Mouse (Mus musculus) stomach, embryonic 15.5 days (tissue): ENCODE results near the gene Tbc1d25. TPM values are rescaled to one million over a fixed set of nuclear protein-coding genes. Genes with fewer than 3 reads are reported as not detected.
A peak's percentile ranks its signal among the peaks of the same experiment; 100 is the strongest.

Source experiments
- ATAC-seq: fragments of 200-750 bp; cut with Nextera tagmentation; 2 replicates; pipeline ENCODE4 v1.8.0; 2017; ENCODE audit warnings: low read depth, moderate number of reproducible peaks, moderate TSS enrichment; ENCODE audit not compliant: insufficient read depth, low FRiP score
- H3K27ac ChIP-seq: fragments of 300-500 bp; sonication (generic); 2 replicates; pipeline ENCODE4 v1.5.1; 2015; ENCODE audit warnings: mild to moderate bottlenecking, inconsistent platforms
- H3K27me3 ChIP-seq: fragments of 300-500 bp; sonication (generic); replicated peaks from 2 replicates; pipeline ENCODE4 v1.6.1; 2015; ENCODE audit warnings: inconsistent platforms
- H3K36me3 ChIP-seq: fragments of 300-500 bp; sonication (generic); 2 replicates; pipeline ENCODE4 v1.6.1; 2015; ENCODE audit warnings: inconsistent platforms
- H3K4me1 ChIP-seq: fragments of 300-500 bp; sonication (generic); 2 replicates; pipeline ENCODE4 v1.6.1; 2015; ENCODE audit warnings: inconsistent platforms
- H3K4me2 ChIP-seq: fragments of 300-500 bp; sonication (generic); 2 replicates; pipeline ENCODE4 v1.6.1; 2015; ENCODE audit warnings: mild to moderate bottlenecking, inconsistent platforms
- H3K4me3 ChIP-seq: fragments of 300-500 bp; sonication (generic); replicated peaks from 2 replicates; pipeline ENCODE4 v1.5.1; 2015; ENCODE audit warnings: inconsistent platforms
- H3K9ac ChIP-seq: fragments of 300-500 bp; sonication (generic); 2 replicates; pipeline ENCODE4 v1.6.1; 2015; ENCODE audit warnings: inconsistent platforms
- H3K9me3 ChIP-seq: fragments of 300-500 bp; sonication (generic); 2 replicates; pipeline ENCODE4 v1.6.1; 2016; ENCODE audit warnings: inconsistent platforms
- WGBS: fragments of 180-500 bp; shearing (Covaris S2); methylation state at CpG from one replicate; pipeline ENCODE4 v1.1.7; 2015; 5-methylcytosine and 5-hydroxymethylcytosine counted together
- polyA plus RNA-seq: library from polyadenylated mRNA; unstranded; fragments of >200 nt; fragmentation: Nextera tagmentation; extraction: Ambion mirVana; gene quantifications from 2 replicates; pipeline ENCODE4 v1.2.1, GENCODE M21; 2015

The Tbc1d25 gene
- polyA plus RNA-seq, 1 experiment from 2014 or later: 11.9 TPM

- Histone ChIP-seq H3K36me3 (no peaks in the 10 kb centered on the region), H3K27ac (peak within 1 kb of the TSS; percentile 59; the same call in 1 of the 2 replicates), H3K4me2 (peak within 1 kb of the TSS; percentile 59), H3K4me1 (no peaks in the 10 kb centered on the region), H3K9ac (peak within 1 kb of the TSS; percentile 29), H3K9me3 (no peaks in the 10 kb centered on the region), H3K27me3 (no peaks in the 10 kb centered on the region), H3K4me3 (peak within 1 kb of the TSS; percentile 53)
- 14% methylated on average over 43 of the region's 46 CpGs for WGBS
- ATAC-seq: peak; percentile 93
Measured at GRCm38 (mm10) chrX:8206015-8206693, 30.2 kb upstream of the Tbc1d25 start, which contains the start of gene Porcn. Porcn (minus strand) TSS chrX:8206525.

GRCm38 (mm10) chrX:8205551-8205950 is 29.6 kb upstream of the Tbc1d25 start:
- H3K36me3 ChIP-seq: no peaks in the 10 kb centered on the region
- no peaks in the 10 kb centered on the region for H3K27me3 ChIP-seq
- H3K9ac ChIP-seq: no peak overlapping the region
- ATAC-seq: no peak
- no peaks in the 10 kb centered on the region for H3K9me3 ChIP-seq
- no peaks in the 10 kb centered on the region for H3K4me1 ChIP-seq
- peak overlapping the region; percentile 53 for H3K4me3 ChIP-seq
- no peak overlapping the region for H3K27ac ChIP-seq
- WGBS: 36% methylated on average over 7 of the region's 7 CpGs
- H3K4me2 ChIP-seq: peak overlapping the region; percentile 59

- Histone ChIP-seq H3K4me1 (no peaks in the 10 kb centered on the region), H3K4me2 (no peak overlapping the region), H3K9me3 (no peaks in the 10 kb centered on the region), H3K27me3 (no peaks in the 10 kb centered on the region), H3K27ac (no peak overlapping the region), H3K36me3 (no peaks in the 10 kb centered on the region), H3K9ac (no peak overlapping the region), H3K4me3 (no peak overlapping the region)
- ATAC-seq: no peak
- 76% methylated on average over 4 of the region's 4 CpGs for WGBS
Measured at GRCm38 (mm10) chrX:8205088-8205487, 29.1 kb upstream of the Tbc1d25 start.

- Histone ChIP-seq H3K4me2 (no peak overlapping the region), H3K4me1 (no peaks in the 10 kb centered on the region), H3K27ac (no peak overlapping the region), H3K9me3 (no peaks in the 10 kb centered on the region), H3K9ac (no peak overlapping the region), H3K4me3 (no peak overlapping the region), H3K27me3 (no peaks in the 10 kb centered on the region), H3K36me3 (no peaks in the 10 kb centered on the region)
- 81% methylated on average over 10 of the region's 10 CpGs for WGBS
- no peak for ATAC-seq
Measured at GRCm38 (mm10) chrX:8204076-8204475, 28.1 kb upstream of the Tbc1d25 start.

GRCm38 (mm10) chrX:8203105-8203504 is 27.1 kb upstream of the Tbc1d25 start:
- Histone ChIP-seq H3K36me3 (no peaks in the 10 kb centered on the region), H3K27ac (no peak overlapping the region), H3K4me3 (no peak overlapping the region), H3K4me2 (no peak overlapping the region), H3K4me1 (no peaks in the 10 kb centered on the region), H3K27me3 (no peaks in the 10 kb centered on the region), H3K9ac (no peak overlapping the region), H3K9me3 (no peaks in the 10 kb centered on the region)
- no peak for ATAC-seq
- WGBS: 90% methylated on average over 14 of the region's 14 CpGs

- Histone ChIP-seq H3K27ac (peak within 1 kb of the TSS; percentile 57; the same call in 1 of the 2 replicates), H3K27me3 (no peaks in the 10 kb centered on the region), H3K36me3 (no peaks in the 10 kb centered on the region), H3K9me3 (no peaks in the 10 kb centered on the region), H3K9ac (peak within 1 kb of the TSS; percentile 39), H3K4me1 (no peaks in the 10 kb centered on the region), H3K4me2 (peak within 1 kb of the TSS; percentile 62), H3K4me3 (peak within 1 kb of the TSS; percentile 55)
- no peak for ATAC-seq
- WGBS: 32% methylated on average over 10 of the region's 10 CpGs
Measured at GRCm38 (mm10) chrX:8193419-8193723, 17.4 kb upstream of the Tbc1d25 start, which contains the start of gene Ebp. Ebp (minus strand) TSS chrX:8193512.

GRCm38 (mm10) chrX:8192640-8193418 is 16.8 kb upstream of the Tbc1d25 start:
- H3K36me3 ChIP-seq: no peaks in the 10 kb centered on the region
- H3K9ac ChIP-seq: peak overlapping the region; percentile 39
- H3K4me1 ChIP-seq: no peaks in the 10 kb centered on the region
- H3K27me3 ChIP-seq: no peaks in the 10 kb centered on the region
- ATAC-seq: peak; percentile 98
- H3K4me3 ChIP-seq: peak overlapping the region; percentile 55
- 15% methylated on average over 38 of the region's 38 CpGs for WGBS
- H3K27ac ChIP-seq: peak overlapping the region; percentile 57; the same call in 1 of the 2 replicates
- H3K4me2 ChIP-seq: peak overlapping the region; percentile 62
- H3K9me3 ChIP-seq: no peaks in the 10 kb centered on the region

GRCm38 (mm10) chrX:8192126-8192639 is 16.2 kb upstream of the Tbc1d25 start:
- peak; percentile 9; the same call in 1 of the 2 replicates for ATAC-seq
- H3K36me3 ChIP-seq: no peaks in the 10 kb centered on the region
- peak overlapping the region; percentile 57; the same call in 1 of the 2 replicates for H3K27ac ChIP-seq
- WGBS: 14% methylated on average over 13 of the region's 13 CpGs
- no peaks in the 10 kb centered on the region for H3K4me1 ChIP-seq
- H3K9me3 ChIP-seq: no peaks in the 10 kb centered on the region
- peak overlapping the region; percentile 39 for H3K9ac ChIP-seq
- H3K4me3 ChIP-seq: peak overlapping the region; percentile 55
- H3K27me3 ChIP-seq: no peaks in the 10 kb centered on the region
- H3K4me2 ChIP-seq: peak overlapping the region; percentile 62

- Histone ChIP-seq H3K9me3 (no peaks in the 10 kb centered on the region), H3K4me2 (no peak overlapping the region), H3K4me3 (no peak overlapping the region), H3K27ac (no peak overlapping the region), H3K4me1 (no peaks in the 10 kb centered on the region), H3K36me3 (no peaks in the 10 kb centered on the region), H3K27me3 (no peaks in the 10 kb centered on the region), H3K9ac (no peak overlapping the region)
- WGBS: 13% methylated on average over 7 of the region's 7 CpGs
- no peak for ATAC-seq
Measured at GRCm38 (mm10) chrX:8182871-8183540, 7.0 kb upstream of the Tbc1d25 start.

- no peak overlapping the region for H3K4me2 ChIP-seq
- no peaks in the 10 kb centered on the region for H3K9me3 ChIP-seq
- no peak overlapping the region for H3K4me3 ChIP-seq
- ATAC-seq: no peak
- H3K27me3 ChIP-seq: no peaks in the 10 kb centered on the region
- H3K4me1 ChIP-seq: no peaks in the 10 kb centered on the region; the same call in 1 of the 2 replicates
- H3K36me3 ChIP-seq: no peaks in the 10 kb centered on the region
- WGBS: 89% methylated on average over 5 of the region's 5 CpGs
- no peak overlapping the region for H3K9ac ChIP-seq
- H3K27ac ChIP-seq: no peak overlapping the region
Measured at GRCm38 (mm10) chrX:8179646-8180045, 3.7 kb upstream of the Tbc1d25 start.

GRCm38 (mm10) chrX:8178871-8179270 is 2.9 kb upstream of the Tbc1d25 start:
- no peak overlapping the region for H3K9ac ChIP-seq
- H3K4me1 ChIP-seq: no peaks in the 10 kb centered on the region; the same call in 1 of the 2 replicates
- no peaks in the 10 kb centered on the region for H3K27me3 ChIP-seq
- no peak overlapping the region for H3K27ac ChIP-seq
- no peaks in the 10 kb centered on the region for H3K9me3 ChIP-seq
- 82% methylated on average over 2 of the region's 2 CpGs for WGBS
- no peak for ATAC-seq
- H3K4me2 ChIP-seq: no peak overlapping the region
- no peaks in the 10 kb centered on the region for H3K36me3 ChIP-seq
- no peak overlapping the region for H3K4me3 ChIP-seq
